Mouse (Mus musculus): Measurements from ENCODE around the gene Adamts1.

DNA sequence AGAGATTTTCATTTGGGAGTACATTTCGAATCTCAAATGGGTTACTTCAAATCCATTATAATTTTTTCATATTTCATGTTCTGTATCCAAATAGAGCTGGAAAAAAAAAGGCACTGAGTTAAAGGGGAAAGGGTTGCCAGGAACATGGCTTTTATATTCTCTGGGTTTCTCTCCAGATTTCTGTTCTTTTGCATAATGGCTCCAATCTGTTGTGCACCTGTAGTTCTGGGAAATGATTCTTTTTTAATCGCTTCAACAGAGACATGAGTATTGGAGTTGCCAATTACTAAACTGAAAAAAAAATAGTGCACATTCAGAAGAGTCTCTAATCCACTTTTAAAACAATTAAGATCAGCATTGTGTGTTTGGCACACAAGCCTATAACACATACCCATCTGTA is 2.7 kb upstream of the Adamts1 start:
- no peak for TF ChIP-seq CTCF (IDR thresholded peaks at IDR 0.05; ENCODE audit: extremely low read depth, insufficient read length, insufficient replicate concordance, low read depth, low read length)
- no peak for TF ChIP-seq POLR2A (IDR thresholded peaks at IDR 0.05; ENCODE audit: low read depth, low read length)

Data from small intestine, adult 2 months (tissue).